In genomic region chr7:54842807-54843335, GRCm38 (mm10) we compare ENCODE assay signal across 23 mouse cellular contexts. TPM values are rescaled to one million over a fixed set of nuclear protein-coding genes. Genes with fewer than 3 reads are reported as not detected.
"Had no signal": no experiment of that assay in that cellular context is flagged by ENCODE, and none has a peak within 500 bp of the region (broad histone marks: within the 10 kb centered on the region; RNA-seq: fewer than 3 reads in every experiment).

No protein-coding gene starts in this region.

- H3K27ac ChIP-seq: limb, embryonic 10.5 days; limb, embryonic 13.5 days; liver, embryonic 12.5 days; liver, embryonic 15.5 days; lung, embryonic 15.5 days; neural tube, embryonic 12.5 days; neural tube, embryonic 15.5 days; stomach, postnatal 0 days had no signal

- H3K4me3 ChIP-seq: limb, embryonic 10.5 days; limb, embryonic 13.5 days; liver, embryonic 12.5 days; liver, embryonic 15.5 days; lung, embryonic 15.5 days; megakaryocyte, embryonic 14.5 days; neural tube, embryonic 12.5 days; neural tube, embryonic 15.5 days had no signal

- H3K36me3 ChIP-seq: limb, embryonic 10.5 days; limb, embryonic 13.5 days; liver, embryonic 12.5 days; liver, embryonic 15.5 days; lung, embryonic 15.5 days; neural tube, embryonic 12.5 days; neural tube, embryonic 15.5 days had no signal

- H3K4me2 ChIP-seq: limb, embryonic 13.5 days; liver, embryonic 12.5 days; liver, embryonic 15.5 days; lung, embryonic 15.5 days; neural tube, embryonic 12.5 days; neural tube, embryonic 15.5 days had no signal

- H3K4me1 ChIP-seq: limb, embryonic 10.5 days; limb, embryonic 13.5 days; liver, embryonic 12.5 days; liver, embryonic 15.5 days; lung, embryonic 15.5 days; megakaryocyte, embryonic 14.5 days; neural tube, embryonic 12.5 days had no signal

- DNase-seq: kidney, adult 18-20 months; kidney, adult 9 months; kidney, postnatal 14 days; kidney, postnatal 4 days; liver; lung, adult 18-20 months; lung, postnatal 10 days; lung, postnatal 36 days; right cerebral cortex, adult 18-20 months; right cerebral cortex, postnatal 14 days; right cerebral cortex, postnatal 4 days; thymus, adult 2 months; thymus, postnatal 14 days; thymus, postnatal 4 days had no signal

- ATAC-seq: liver, embryonic 12.5 days had no signal

- H3K27me3 ChIP-seq: limb, embryonic 13.5 days; liver, embryonic 12.5 days; liver, embryonic 15.5 days; lung, embryonic 15.5 days; megakaryocyte, embryonic 14.5 days; neural tube, embryonic 12.5 days; neural tube, embryonic 15.5 days had no signal

- H3K9me3 ChIP-seq: limb, embryonic 10.5 days; limb, embryonic 13.5 days; liver, embryonic 12.5 days; liver, embryonic 15.5 days; lung, embryonic 15.5 days; megakaryocyte, embryonic 14.5 days; neural tube, embryonic 12.5 days; neural tube, embryonic 15.5 days had no signal

- H3K9ac ChIP-seq: limb, embryonic 13.5 days; liver, embryonic 12.5 days; liver, embryonic 15.5 days; lung, embryonic 15.5 days; neural tube, embryonic 12.5 days; neural tube, embryonic 15.5 days had no signal

RNA-seq across cellular contexts. Expression of gene Luzp2, which starts 7.6 kb away (rescaled TPM):
- polyA plus RNA-seq: liver, embryonic 12.5 days; liver, embryonic 15.5 days had no signal
